Mouse (Mus musculus): ENCODE results near the gene Mroh2b. TPM values are rescaled to one million over a fixed set of nuclear protein-coding genes. Genes with fewer than 3 reads are reported as not detected.

Mroh2b gene
- polyA plus RNA-seq (2014; fragmentation: Nextera tagmentation; extraction: Ambion mirVana), result not detected in 2 replicates

DNA sequence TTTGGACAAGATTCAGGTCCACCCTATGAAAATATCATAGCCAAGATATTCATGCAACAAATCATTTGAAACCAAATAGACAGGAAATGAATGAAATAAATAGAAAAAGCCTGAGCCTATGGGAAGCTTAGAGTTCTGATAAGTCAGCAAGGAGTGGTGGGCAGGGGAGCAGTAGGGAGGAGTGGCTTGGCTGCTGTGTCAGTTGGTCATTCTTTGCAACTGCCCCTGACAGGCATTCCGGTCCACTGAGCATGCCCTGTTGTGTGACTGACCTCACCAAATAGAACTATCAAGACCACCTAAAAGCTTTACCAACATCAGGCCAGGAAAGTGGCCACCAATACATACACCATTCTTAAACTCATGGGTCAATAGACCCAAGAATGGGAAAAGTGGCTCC, at the start of gene Mroh2b:
Mroh2b (plus strand) TSS at position 301 of the 400 bp plus-strand sequence.
- Histone ChIP-seq H3K27me3 (ENCODE audit: control insufficient read depth, insufficient read depth, low read length) (no peaks in the 10 kb centered on the region), H3K4me1 (replicated peaks; ENCODE audit: control insufficient read depth, insufficient read depth, low read length) (no peaks in the 10 kb centered on the region), H3K36me3 (ENCODE audit: control insufficient read depth, insufficient read depth, low read length) (no peaks in the 10 kb centered on the region), H3K4me2 (replicated peaks; ENCODE audit: low read depth, low read length) (no peak within 1 kb of the TSS), H3K9ac (ENCODE audit: low read depth, low read length) (no peak within 1 kb of the TSS), H3K9me3 (ENCODE audit: control insufficient read depth, low read length) (no peaks in the 10 kb centered on the region), H3K27ac (ENCODE audit: low read depth, low read length) (no peak within 1 kb of the TSS), H3K4me3 (ENCODE audit: low read depth, low read length) (no peak within 1 kb of the TSS)
- ATAC-seq (ENCODE audit: low FRiP score) (no peak), DNase-seq (ENCODE audit: low spot score) (no peak)
- 82% methylated on average over 1 of the region's 1 CpGs for WGBS

DNA sequence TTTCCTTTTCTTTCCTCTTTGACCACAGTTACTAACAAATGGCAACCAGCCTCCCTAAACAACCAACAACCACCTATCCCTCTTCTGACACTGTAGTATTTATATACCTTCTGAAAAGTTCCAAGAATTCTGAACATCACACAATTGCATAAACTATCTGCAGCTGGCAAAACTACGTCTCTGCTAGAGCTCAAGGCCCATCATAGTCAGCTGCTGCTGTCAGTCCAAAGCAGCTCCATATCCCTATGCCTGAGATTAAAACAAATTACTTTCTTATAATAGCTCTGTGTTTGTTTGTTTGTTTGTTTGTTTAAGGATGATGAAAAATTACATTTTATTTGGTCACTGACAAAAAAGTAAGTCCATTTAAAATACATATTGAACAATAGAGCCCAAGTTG, 48.5 kb upstream of the Mroh2b start:
- Histone ChIP-seq H3K9ac (ENCODE audit: low read depth, low read length) (no peak overlapping the region), H3K4me1 (replicated peaks; ENCODE audit: control insufficient read depth, insufficient read depth, low read length) (no peaks in the 10 kb centered on the region), H3K36me3 (ENCODE audit: control insufficient read depth, insufficient read depth, low read length) (no peaks in the 10 kb centered on the region), H3K4me2 (replicated peaks; ENCODE audit: low read depth, low read length) (no peak overlapping the region), H3K4me3 (ENCODE audit: low read depth, low read length) (no peak overlapping the region), H3K27ac (ENCODE audit: low read depth, low read length) (no peak overlapping the region), H3K9me3 (ENCODE audit: control insufficient read depth, low read length) (no peaks in the 10 kb centered on the region), H3K27me3 (ENCODE audit: control insufficient read depth, insufficient read depth, low read length) (no peaks in the 10 kb centered on the region)
- ATAC-seq (ENCODE audit: low FRiP score) (no peak), DNase-seq (ENCODE audit: low spot score) (no peak)
- WGBS, result 79% methylated on average over 1 of the region's 1 CpGs

DNA sequence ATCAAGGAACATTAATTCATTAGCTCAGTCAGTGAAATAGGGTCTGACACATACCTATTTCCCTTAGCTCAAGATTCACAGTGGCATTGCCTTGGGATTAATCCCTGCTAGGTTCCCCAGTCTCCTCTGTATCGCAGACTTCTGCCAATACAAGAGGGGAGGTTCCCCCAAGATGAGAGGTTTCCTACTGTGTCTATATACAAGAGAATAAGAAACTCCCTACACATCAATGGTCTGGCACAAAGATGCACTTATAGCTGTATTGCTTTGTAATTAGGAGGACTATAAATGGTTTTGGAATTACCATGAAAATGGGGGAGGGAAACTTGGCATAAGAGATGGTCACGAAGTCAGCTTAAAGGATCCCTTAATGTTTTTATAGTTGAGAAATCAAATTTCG, 3.6 kb upstream of the Mroh2b start:
- ATAC-seq (ENCODE audit: low FRiP score) (no peak), DNase-seq (ENCODE audit: low spot score) (no peak)
- Histone ChIP-seq H3K9ac (ENCODE audit: low read depth, low read length) (no peak overlapping the region), H3K4me2 (replicated peaks; ENCODE audit: low read depth, low read length) (no peak overlapping the region), H3K27ac (ENCODE audit: low read depth, low read length) (no peak overlapping the region), H3K4me3 (ENCODE audit: low read depth, low read length) (no peak overlapping the region), H3K4me1 (replicated peaks; ENCODE audit: control insufficient read depth, insufficient read depth, low read length) (no peaks in the 10 kb centered on the region), H3K27me3 (ENCODE audit: control insufficient read depth, insufficient read depth, low read length) (no peaks in the 10 kb centered on the region), H3K9me3 (ENCODE audit: control insufficient read depth, low read length) (no peaks in the 10 kb centered on the region), H3K36me3 (ENCODE audit: control insufficient read depth, insufficient read depth, low read length) (no peaks in the 10 kb centered on the region)
- 53% methylated on average over 3 of the region's 3 CpGs for WGBS

DNA sequence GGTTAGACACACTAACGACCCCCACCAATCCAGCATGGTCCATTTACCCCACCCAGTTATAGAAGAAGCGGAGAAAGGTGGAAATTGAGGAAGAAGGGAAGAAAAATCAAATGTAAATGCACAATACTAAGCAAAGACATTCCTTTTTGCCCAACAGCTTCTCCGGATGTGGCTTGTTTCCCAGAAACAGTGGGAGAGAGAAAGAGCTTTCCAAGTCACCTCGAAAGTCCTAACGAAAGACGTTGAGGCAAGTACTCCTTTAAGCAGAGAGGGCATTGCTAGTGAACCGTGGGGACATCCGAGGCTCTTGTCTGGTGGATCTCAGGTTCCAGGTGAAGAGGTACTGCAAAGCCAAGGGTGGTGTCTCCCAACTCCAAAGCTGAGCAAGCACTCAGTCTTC, 36.2 kb downstream of the Mroh2b start:
- H3K4me1 ChIP-seq (replicated peaks; ENCODE audit: control insufficient read depth, insufficient read depth, low read length), result no peaks in the 10 kb centered on the region
- no peak overlapping the region for H3K9ac ChIP-seq (ENCODE audit: low read depth, low read length)
- no peak overlapping the region for H3K27ac ChIP-seq (ENCODE audit: low read depth, low read length)
- no peak overlapping the region for H3K4me2 ChIP-seq (replicated peaks; ENCODE audit: low read depth, low read length)
- no peaks in the 10 kb centered on the region for H3K27me3 ChIP-seq (ENCODE audit: control insufficient read depth, insufficient read depth, low read length)
- no peak for ATAC-seq (ENCODE audit: low FRiP score)
- WGBS, result 87% methylated on average over 8 of the region's 8 CpGs
- H3K36me3 ChIP-seq (ENCODE audit: control insufficient read depth, insufficient read depth, low read length), result no peaks in the 10 kb centered on the region
- H3K4me3 ChIP-seq (ENCODE audit: low read depth, low read length), result no peak overlapping the region
- no peak for DNase-seq (ENCODE audit: low spot score)
- H3K9me3 ChIP-seq (ENCODE audit: control insufficient read depth, low read length), result no peaks in the 10 kb centered on the region

DNA sequence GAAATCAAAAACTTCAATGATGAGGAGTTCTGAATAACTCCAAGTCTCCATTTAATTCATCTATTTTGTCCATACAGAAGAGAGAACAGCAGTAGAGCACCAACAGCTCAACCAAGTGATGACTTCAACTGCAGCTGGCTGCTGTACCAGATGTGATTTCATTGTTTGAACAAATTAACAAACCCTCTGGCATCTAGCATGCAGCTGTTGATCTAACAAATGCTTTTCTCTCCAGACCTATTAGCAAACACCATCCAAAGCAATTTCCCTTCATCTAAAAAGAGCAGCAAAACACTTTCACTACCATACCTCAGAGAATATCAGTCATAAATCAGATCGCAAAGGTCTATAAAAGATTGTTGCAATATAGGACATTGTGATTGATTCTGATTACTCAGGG, 74.8 kb downstream of the Mroh2b start:
- H3K36me3 ChIP-seq (ENCODE audit: control insufficient read depth, insufficient read depth, low read length), result no peaks in the 10 kb centered on the region
- ATAC-seq (ENCODE audit: low FRiP score), result no peak
- WGBS, result 93% methylated on average over 1 of the region's 1 CpGs
- no peak overlapping the region for H3K4me2 ChIP-seq (replicated peaks; ENCODE audit: low read depth, low read length)
- no peaks in the 10 kb centered on the region for H3K9me3 ChIP-seq (ENCODE audit: control insufficient read depth, low read length)
- no peak overlapping the region for H3K4me3 ChIP-seq (ENCODE audit: low read depth, low read length)
- H3K27ac ChIP-seq (ENCODE audit: low read depth, low read length), result no peak overlapping the region
- no peak overlapping the region for H3K9ac ChIP-seq (ENCODE audit: low read depth, low read length)
- no peaks in the 10 kb centered on the region for H3K4me1 ChIP-seq (replicated peaks; ENCODE audit: control insufficient read depth, insufficient read depth, low read length)
- no peak for DNase-seq (ENCODE audit: low spot score)
- H3K27me3 ChIP-seq (ENCODE audit: control insufficient read depth, insufficient read depth, low read length), result no peaks in the 10 kb centered on the region

DNA sequence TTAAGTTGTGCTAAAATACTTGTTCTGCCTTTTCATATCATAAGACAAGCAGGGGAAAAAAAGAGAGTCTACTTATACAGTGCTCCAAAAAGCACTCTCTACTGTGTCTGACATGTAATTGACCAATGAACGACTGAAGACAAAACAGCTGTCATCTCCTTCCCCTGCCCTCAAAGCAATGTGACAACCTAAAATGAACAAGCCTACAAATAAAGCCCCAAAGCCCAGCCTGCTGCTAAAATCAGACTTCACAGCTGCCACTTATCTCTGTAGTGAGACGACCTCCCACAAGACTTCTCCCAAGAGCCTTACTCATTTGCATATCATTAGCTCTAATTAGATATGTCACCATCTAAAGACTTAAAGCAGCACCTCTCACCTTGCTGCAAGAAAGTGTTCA, 104.4 kb downstream of the Mroh2b start:
- no peak for DNase-seq (ENCODE audit: low spot score)

DNA sequence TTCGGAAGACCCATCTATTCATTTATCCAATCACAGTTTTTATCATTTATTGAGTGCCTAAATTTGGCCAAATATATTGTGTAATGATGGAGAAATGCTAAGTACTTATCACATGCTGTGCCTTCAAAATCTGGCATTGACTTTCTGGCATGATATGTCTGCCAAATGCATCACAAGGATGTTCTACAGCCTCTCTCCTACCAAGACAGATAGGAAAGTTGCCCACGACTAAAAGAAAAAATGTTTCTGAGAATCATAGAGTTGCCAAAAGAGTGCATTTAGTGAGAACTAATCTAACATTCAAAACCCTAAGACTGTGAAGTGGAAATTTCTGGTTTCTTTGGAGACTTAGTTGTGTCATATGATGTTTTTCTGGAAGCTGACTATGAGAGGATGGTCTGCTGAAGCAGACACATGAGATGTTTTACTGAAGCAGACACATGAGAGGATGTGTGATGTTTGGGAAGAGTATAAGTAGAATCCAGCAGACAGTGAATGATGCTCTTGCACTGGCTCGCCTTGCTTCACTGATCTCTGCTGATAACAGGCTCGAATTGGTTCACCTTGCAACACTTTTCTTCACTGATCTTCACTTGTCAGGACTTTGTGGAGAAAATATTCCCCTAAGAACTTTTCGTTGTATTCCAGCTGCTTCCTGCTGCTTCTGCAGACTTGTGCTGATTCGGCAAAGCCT, 105.1 kb downstream of the Mroh2b start:
- DNase-seq (ENCODE audit: low spot score) (no peak), ATAC-seq (ENCODE audit: low FRiP score) (no peak)
- H3K4me2 ChIP-seq (replicated peaks; ENCODE audit: low read depth, low read length), result no peak overlapping the region
- H3K36me3 ChIP-seq (ENCODE audit: control insufficient read depth, insufficient read depth, low read length), result no peaks in the 10 kb centered on the region
- no peak overlapping the region for H3K27ac ChIP-seq (ENCODE audit: low read depth, low read length)
- no peak overlapping the region for H3K9ac ChIP-seq (ENCODE audit: low read depth, low read length)
- no peaks in the 10 kb centered on the region for H3K4me1 ChIP-seq (replicated peaks; ENCODE audit: control insufficient read depth, insufficient read depth, low read length)
- H3K4me3 ChIP-seq (ENCODE audit: low read depth, low read length), result no peak overlapping the region
- H3K9me3 ChIP-seq (ENCODE audit: control insufficient read depth, low read length), result no peaks in the 10 kb centered on the region
- H3K27me3 ChIP-seq (ENCODE audit: control insufficient read depth, insufficient read depth, low read length), result no peaks in the 10 kb centered on the region
- WGBS, result 81% methylated on average over 6 of the region's 6 CpGs

More for the DNA sequence above, 104.4 kb downstream of the Mroh2b start:
- Histone ChIP-seq H3K27ac (ENCODE audit: low read depth, low read length) (no peak overlapping the region), H3K4me2 (replicated peaks; ENCODE audit: low read depth, low read length) (no peak overlapping the region), H3K9ac (ENCODE audit: low read depth, low read length) (no peak overlapping the region), H3K36me3 (ENCODE audit: control insufficient read depth, insufficient read depth, low read length) (no peaks in the 10 kb centered on the region), H3K9me3 (ENCODE audit: control insufficient read depth, low read length) (no peaks in the 10 kb centered on the region), H3K27me3 (ENCODE audit: control insufficient read depth, insufficient read depth, low read length) (no peaks in the 10 kb centered on the region), H3K4me1 (replicated peaks; ENCODE audit: control insufficient read depth, insufficient read depth, low read length) (no peaks in the 10 kb centered on the region), H3K4me3 (ENCODE audit: low read depth, low read length) (no peak overlapping the region)
- 36% methylated on average over 2 of the region's 2 CpGs for WGBS
- no peak for ATAC-seq (ENCODE audit: low FRiP score)

DNA sequence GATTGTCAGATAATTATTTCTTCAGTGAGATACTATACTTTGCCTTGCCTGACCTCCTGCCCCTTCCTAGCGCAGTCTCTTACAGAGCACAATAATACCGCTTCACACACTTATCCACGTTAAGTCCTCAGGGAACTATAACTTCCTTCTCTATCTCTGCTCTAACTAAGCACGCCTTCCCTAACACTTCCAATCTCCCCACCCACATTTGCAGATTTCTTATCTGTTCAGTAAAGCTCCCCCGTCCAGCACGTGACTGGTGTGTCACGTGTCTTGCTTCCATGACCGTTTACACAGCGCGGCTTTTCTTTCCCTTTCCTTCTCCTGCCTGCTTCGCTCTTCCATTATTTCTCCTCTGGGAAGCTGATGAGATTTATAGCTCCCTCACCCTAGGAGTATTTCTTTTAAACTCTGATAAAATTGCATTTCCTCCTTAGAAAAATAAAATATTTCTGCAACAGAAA, 111.1 kb downstream of the Mroh2b start:
- ATAC-seq (ENCODE audit: low FRiP score) (no peak), DNase-seq (ENCODE audit: low spot score) (no peak)
- H3K4me3 ChIP-seq (ENCODE audit: low read depth, low read length), result no peak overlapping the region
- H3K9ac ChIP-seq (ENCODE audit: low read depth, low read length), result no peak overlapping the region
- H3K36me3 ChIP-seq (ENCODE audit: control insufficient read depth, insufficient read depth, low read length), result no peaks in the 10 kb centered on the region
- H3K27ac ChIP-seq (ENCODE audit: low read depth, low read length), result no peak overlapping the region
- H3K4me2 ChIP-seq (replicated peaks; ENCODE audit: low read depth, low read length), result no peak overlapping the region
- no peaks in the 10 kb centered on the region for H3K4me1 ChIP-seq (replicated peaks; ENCODE audit: control insufficient read depth, insufficient read depth, low read length)
- no peaks in the 10 kb centered on the region for H3K27me3 ChIP-seq (ENCODE audit: control insufficient read depth, insufficient read depth, low read length)
- H3K9me3 ChIP-seq (ENCODE audit: control insufficient read depth, low read length), result no peaks in the 10 kb centered on the region
- 84% methylated on average over 11 of the region's 11 CpGs for WGBS
